Mouse (Mus musculus) stomach, embryonic 15.5 days (tissue): ENCODE measurements around the gene Gimap8. TPM values are rescaled to one million over a fixed set of nuclear protein-coding genes. Genes with fewer than 3 reads are reported as not detected.

Experiments used
- ATAC-seq: fragments of 200-750 bp; cut with Nextera tagmentation; 2 replicates; pipeline ENCODE4 v1.8.0; 2017; ENCODE audit warnings: low read depth, moderate number of reproducible peaks, moderate TSS enrichment; ENCODE audit not compliant: insufficient read depth, low FRiP score
- H3K27ac ChIP-seq: fragments of 300-500 bp; sonication (generic); 2 replicates; pipeline ENCODE4 v1.5.1; 2015; ENCODE audit warnings: mild to moderate bottlenecking, inconsistent platforms
- H3K27me3 ChIP-seq: fragments of 300-500 bp; sonication (generic); replicated peaks from 2 replicates; pipeline ENCODE4 v1.6.1; 2015; ENCODE audit warnings: inconsistent platforms
- H3K36me3 ChIP-seq: fragments of 300-500 bp; sonication (generic); 2 replicates; pipeline ENCODE4 v1.6.1; 2015; ENCODE audit warnings: inconsistent platforms
- H3K4me1 ChIP-seq: fragments of 300-500 bp; sonication (generic); 2 replicates; pipeline ENCODE4 v1.6.1; 2015; ENCODE audit warnings: inconsistent platforms
- H3K4me2 ChIP-seq: fragments of 300-500 bp; sonication (generic); 2 replicates; pipeline ENCODE4 v1.6.1; 2015; ENCODE audit warnings: mild to moderate bottlenecking, inconsistent platforms
- H3K4me3 ChIP-seq: fragments of 300-500 bp; sonication (generic); replicated peaks from 2 replicates; pipeline ENCODE4 v1.5.1; 2015; ENCODE audit warnings: inconsistent platforms
- H3K9ac ChIP-seq: fragments of 300-500 bp; sonication (generic); 2 replicates; pipeline ENCODE4 v1.6.1; 2015; ENCODE audit warnings: inconsistent platforms
- H3K9me3 ChIP-seq: fragments of 300-500 bp; sonication (generic); 2 replicates; pipeline ENCODE4 v1.6.1; 2016; ENCODE audit warnings: inconsistent platforms
- WGBS: fragments of 180-500 bp; shearing (Covaris S2); methylation state at CpG from one replicate; pipeline ENCODE4 v1.1.7; 2015; 5-methylcytosine and 5-hydroxymethylcytosine counted together
- polyA plus RNA-seq: library from polyadenylated mRNA; unstranded; fragments of >200 nt; fragmentation: Nextera tagmentation; extraction: Ambion mirVana; gene quantifications from 2 replicates; pipeline ENCODE4 v1.2.1, GENCODE M21; 2015

Gimap8 gene
- polyA plus RNA-seq, 1 experiment from 2014 or later = 1.5 TPM

DNA sequence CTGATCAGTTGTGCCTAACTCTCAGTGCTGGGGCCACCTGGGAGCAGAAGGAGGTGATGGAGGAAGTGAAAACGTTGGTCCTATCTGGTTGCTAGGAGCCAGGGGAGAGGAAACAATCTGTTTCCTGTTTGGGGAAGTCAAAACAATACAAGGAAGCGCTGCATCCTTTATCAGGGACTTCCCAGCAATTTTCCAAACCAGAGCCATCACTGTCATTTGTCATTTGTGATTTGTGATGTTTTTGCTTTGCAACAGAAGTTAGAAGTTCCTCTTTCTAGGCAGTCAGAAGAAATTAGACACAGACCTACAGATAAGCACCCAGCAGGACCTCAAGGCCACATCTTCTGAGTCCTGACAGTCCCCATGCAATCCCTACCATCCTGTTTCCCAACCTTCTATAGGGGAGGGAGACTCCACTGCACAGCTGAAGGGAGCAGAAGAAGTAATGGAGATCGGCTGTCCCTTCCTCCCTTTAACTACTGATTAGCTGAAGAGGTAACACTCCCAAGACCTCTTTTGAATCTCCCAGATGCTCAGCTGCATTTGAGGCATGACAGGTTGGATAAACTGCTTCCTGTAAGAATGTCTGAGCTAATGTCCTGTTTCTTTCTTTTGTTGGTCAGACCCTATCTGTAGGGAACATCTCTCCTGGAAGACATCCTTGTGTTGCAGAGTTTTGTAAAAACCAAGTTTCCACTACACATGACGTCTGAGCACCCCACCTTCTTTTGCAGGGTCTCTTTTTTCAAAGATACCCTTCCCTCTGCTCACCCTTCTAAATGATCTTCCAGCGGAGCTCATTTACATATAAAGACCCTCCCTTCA, 53.4 kb downstream of the Gimap8 start:
- WGBS = 44% methylated on average over 5 of the region's 5 CpGs
- Histone ChIP-seq H3K27me3 (no peaks in the 10 kb centered on the region), H3K4me3 (no peak overlapping the region), H3K9ac (no peak overlapping the region), H3K4me2 (no peak overlapping the region), H3K4me1 (no peaks in the 10 kb centered on the region), H3K9me3 (no peaks in the 10 kb centered on the region), H3K36me3 (no peaks in the 10 kb centered on the region), H3K27ac (peak overlapping the region; percentile 46; the same call in 1 of the 2 replicates)
- ATAC-seq = no peak

DNA sequence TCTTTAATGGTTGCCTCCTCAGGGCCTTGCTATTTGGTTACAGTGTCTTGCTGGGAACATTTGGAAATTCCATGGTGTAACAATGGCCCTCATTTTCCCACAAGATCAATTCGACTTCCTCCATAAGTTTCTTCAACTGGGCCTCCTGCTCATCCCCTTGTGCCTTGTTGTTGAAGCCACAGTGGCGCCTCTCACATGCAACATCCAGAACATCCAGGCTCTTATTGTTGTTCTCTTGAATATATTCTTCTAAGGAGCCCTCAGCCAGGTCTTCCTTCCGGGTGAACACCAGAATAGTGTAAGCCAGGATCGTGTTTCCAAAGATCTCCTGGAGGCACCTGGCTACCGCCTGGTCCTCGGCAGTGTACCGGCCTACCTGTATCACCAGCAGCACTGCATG, 55.1 kb downstream of the Gimap8 start:
- Histone ChIP-seq H3K9me3 (no peaks in the 10 kb centered on the region), H3K27me3 (no peaks in the 10 kb centered on the region)

DNA sequence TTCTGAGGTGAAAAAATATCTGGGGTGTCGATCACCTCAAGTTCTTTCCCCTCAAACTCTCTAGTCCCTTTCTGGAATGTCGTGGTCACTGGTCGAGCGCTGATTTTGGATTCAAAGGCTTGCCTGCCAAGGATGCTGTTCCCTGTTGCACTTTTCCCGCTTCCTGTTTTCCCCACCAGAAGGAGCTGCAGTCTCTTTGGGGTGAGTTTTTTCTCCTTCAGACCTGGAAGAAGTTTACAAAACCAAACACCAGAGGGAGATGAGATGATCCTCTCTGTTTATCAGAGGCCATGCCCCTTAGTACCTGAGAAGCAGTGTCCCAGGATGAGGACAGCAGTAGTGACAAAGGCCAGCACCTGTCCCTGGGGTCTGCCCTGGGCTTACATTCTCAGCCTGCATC, 55.6 kb downstream of the Gimap8 start:
- no peak overlapping the region for H3K9ac ChIP-seq
- H3K4me1 ChIP-seq = no peaks in the 10 kb centered on the region
- 59% methylated on average over 5 of the region's 5 CpGs for WGBS
- no peak overlapping the region for H3K4me2 ChIP-seq
- H3K36me3 ChIP-seq = no peaks in the 10 kb centered on the region
- no peak for ATAC-seq
- H3K27ac ChIP-seq = no peak overlapping the region
- no peaks in the 10 kb centered on the region for H3K27me3 ChIP-seq
- no peak overlapping the region for H3K4me3 ChIP-seq
- H3K9me3 ChIP-seq = no peaks in the 10 kb centered on the region

More for the DNA sequence above, 55.1 kb downstream of the Gimap8 start:
- no peak for ATAC-seq
- no peaks in the 10 kb centered on the region for H3K36me3 ChIP-seq
- H3K4me1 ChIP-seq = no peaks in the 10 kb centered on the region
- 85% methylated on average over 7 of the region's 7 CpGs for WGBS
- no peak overlapping the region for H3K4me3 ChIP-seq
- no peak overlapping the region for H3K4me2 ChIP-seq
- no peak overlapping the region for H3K27ac ChIP-seq
- no peak overlapping the region for H3K9ac ChIP-seq

DNA sequence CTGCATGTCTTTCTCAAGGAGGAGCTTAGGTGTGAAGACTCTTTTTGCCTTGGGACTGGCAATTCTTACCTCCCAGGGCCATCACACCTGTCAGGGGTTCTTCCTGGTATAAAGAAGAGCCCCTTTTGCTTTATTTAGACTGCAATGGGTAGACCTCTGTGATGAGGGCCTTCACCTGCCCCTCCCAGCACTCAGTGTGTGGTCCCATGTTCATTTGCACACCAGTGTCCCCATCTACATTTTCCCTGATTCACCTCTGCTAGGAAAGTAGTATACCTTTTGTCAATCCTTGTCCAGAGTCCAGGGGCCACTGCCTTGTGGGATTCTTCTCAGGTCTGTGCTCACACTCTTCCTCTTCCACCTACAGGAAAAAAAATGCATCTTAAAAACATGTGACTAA, 57.1 kb downstream of the Gimap8 start:
- Histone ChIP-seq H3K27ac (no peak overlapping the region), H3K4me3 (no peak overlapping the region), H3K9me3 (no peaks in the 10 kb centered on the region), H3K9ac (no peak overlapping the region), H3K4me2 (no peak overlapping the region), H3K27me3 (no peaks in the 10 kb centered on the region), H3K4me1 (no peaks in the 10 kb centered on the region), H3K36me3 (no peaks in the 10 kb centered on the region)
- no peak for ATAC-seq

DNA sequence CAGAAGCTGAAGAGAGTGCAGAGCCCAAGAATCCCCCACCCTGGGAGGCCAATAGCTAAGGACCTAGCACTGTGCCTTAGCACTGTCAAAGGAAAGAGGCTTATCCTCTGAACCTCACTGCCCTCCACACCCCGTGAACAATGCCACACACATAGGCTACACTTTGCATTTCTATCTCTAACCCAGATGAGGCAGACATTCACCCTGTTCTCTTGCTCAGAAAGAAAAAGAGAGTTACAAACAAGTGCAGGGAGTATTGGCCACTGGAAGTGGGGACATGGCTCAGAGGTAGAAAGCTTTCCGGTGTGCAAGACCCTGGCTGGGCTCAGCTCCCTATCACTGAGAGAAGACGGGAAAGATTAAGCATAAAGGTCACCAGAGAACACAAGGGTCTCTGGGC, 59.1 kb downstream of the Gimap8 start:
- Histone ChIP-seq H3K27ac (no peak overlapping the region), H3K4me3 (no peak overlapping the region; the same call in 1 of the 2 replicates), H3K27me3 (no peaks in the 10 kb centered on the region), H3K9ac (no peak overlapping the region), H3K9me3 (no peaks in the 10 kb centered on the region), H3K4me1 (no peaks in the 10 kb centered on the region), H3K4me2 (peak overlapping the region; percentile 10; the same call in 1 of the 2 replicates), H3K36me3 (no peaks in the 10 kb centered on the region)
- WGBS = 49% methylated on average over 3 of the region's 3 CpGs
- ATAC-seq = no peak

Other genes with a start within 250 kb of the Gimap8 start
- gene Zfp467, start 201.4 kb upstream of the Gimap8 start, polyA plus RNA-seq = 25.3 and 26.2 TPM in 2 replicates
- 0.26 and 0.27 TPM in 2 replicates for gene Sspo, start 199.0 kb upstream of the Gimap8 start, polyA plus RNA-seq
- 22.7 and 23.4 TPM in 2 replicates for gene Atp6v0e2, start 109.6 kb upstream of the Gimap8 start, polyA plus RNA-seq
- 5.4 and 9.6 TPM in 2 replicates for gene Lrrc61, start 92.4 kb upstream of the Gimap8 start, polyA plus RNA-seq
- 83.2 and 89.3 TPM in 2 replicates for gene Rarres2, start 74.4 kb upstream of the Gimap8 start, polyA plus RNA-seq
- not detected in 2 replicates for gene Gm45021, start 57.6 kb upstream of the Gimap8 start, polyA plus RNA-seq
- gene Repin1, start 53.4 kb upstream of the Gimap8 start, polyA plus RNA-seq = 26.6 and 27.8 TPM in 2 replicates
- 0.45 TPM in 1 of 2 replicates, not detected in the other for gene Gm44965, start 53.3 kb upstream of the Gimap8 start, polyA plus RNA-seq
- 4.9 and 5.4 TPM in 2 replicates for gene Zfp775, start 45.2 kb upstream of the Gimap8 start, polyA plus RNA-seq
- gene AI854703, start 20.5 kb upstream of the Gimap8 start, polyA plus RNA-seq = 0.92 and 1.1 TPM in 2 replicates
- gene Gimap9, start 28.9 kb downstream of the Gimap8 start, polyA plus RNA-seq = 10.7 and 12.6 TPM in 2 replicates
- gene Gimap4, start 37.3 kb downstream of the Gimap8 start, polyA plus RNA-seq = 20.1 and 22.0 TPM in 2 replicates
- gene Gimap6, start 61.0 kb downstream of the Gimap8 start, polyA plus RNA-seq = 21.1 and 22.3 TPM in 2 replicates
- 3.3 and 3.4 TPM in 2 replicates for gene Gm28053, start 71.4 kb downstream of the Gimap8 start, polyA plus RNA-seq
- 0.23 TPM in 1 of 2 replicates, not detected in the other for gene Gimap7, start 71.4 kb downstream of the Gimap8 start, polyA plus RNA-seq
- 21.8 and 22.2 TPM in 2 replicates for gene Gimap1, start 91.8 kb downstream of the Gimap8 start, polyA plus RNA-seq
- 7.5 and 9.2 TPM in 2 replicates for gene Gimap5, start 99.0 kb downstream of the Gimap8 start, polyA plus RNA-seq
- gene Gimap3, start 123.6 kb downstream of the Gimap8 start, polyA plus RNA-seq = 0.06 and 0.18 TPM in 2 replicates
- 140 and 144 TPM in 2 replicates for gene Tmem176a, start 193.7 kb downstream of the Gimap8 start, polyA plus RNA-seq
- 314 and 315 TPM in 2 replicates for gene Tmem176b, start 194.3 kb downstream of the Gimap8 start, polyA plus RNA-seq
- 2.3 and 3.6 TPM in 2 replicates for gene Aoc1, start 225.7 kb downstream of the Gimap8 start, polyA plus RNA-seq